Comparison of ENCODE assay signal across 8 mouse cellular contexts in the genomic region with DNA sequence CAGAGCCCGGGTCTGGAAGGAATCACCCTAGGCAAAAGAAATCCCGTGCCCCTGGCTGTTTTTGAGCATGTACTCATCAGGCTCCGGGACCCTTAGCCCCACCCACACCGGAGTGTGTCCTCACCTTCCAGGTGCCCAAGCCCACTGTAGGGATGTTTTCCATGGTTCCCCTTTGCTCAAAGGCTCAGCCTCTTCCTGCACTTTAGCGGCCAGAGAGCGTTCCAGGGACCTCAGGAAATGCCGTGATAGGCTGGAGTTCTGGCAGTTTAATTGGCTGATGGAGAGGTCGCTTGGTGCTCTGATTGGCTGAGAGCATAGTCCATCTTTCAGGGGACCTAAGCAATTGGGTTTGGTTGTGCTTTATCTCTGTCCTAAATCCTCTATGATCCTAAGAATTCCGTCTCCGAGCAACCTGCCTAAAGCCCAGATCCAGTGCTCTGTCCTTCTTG. TPM values are rescaled to one million over a fixed set of nuclear protein-coding genes. Genes with fewer than 3 reads are reported as not detected.
A peak's percentile ranks its signal among the peaks of the same experiment; 100 is the strongest.
DNase-seq lines count a peak whose midpoint lies in the region; ATAC-seq and TF ChIP-seq lines count a peak whose summit lies in the region.

A gene (minus strand): TSS at position 214 of the 449 bp plus-strand sequence.

- ATAC-seq in heart, embryonic 11.5 days (replicated peaks; ENCODE audit: insufficient number of reproducible peaks, low FRiP score, low TSS enrichment), result peak; percentile 99
- ATAC-seq in kidney, embryonic 16.5 days (ENCODE audit: low FRiP score, low TSS enrichment), result peak; percentile 100

- H3K4me3 ChIP-seq in C2C12 (ENCODE audit: insufficient read depth, poor library complexity, severe bottlenecking), result peak within 1 kb of the TSS; percentile 47
- peak within 1 kb of the TSS; percentile 66 for H3K4me3 ChIP-seq in erythroblast, embryonic 14.5 days (replicated peaks)
- peak within 1 kb of the TSS; percentile 65 for H3K4me3 ChIP-seq in heart, embryonic 11.5 days (ENCODE audit: low read depth, low read length)
- H3K4me3 ChIP-seq in kidney, embryonic 16.5 days (ENCODE audit: low read length), result peak within 1 kb of the TSS; percentile 72
- H3K4me3 ChIP-seq in liver, adult 2 months (ENCODE audit: insufficient read depth, low read depth, low read length), result peak within 1 kb of the TSS; percentile 59
- H3K4me3 ChIP-seq in myocyte, result peak within 1 kb of the TSS; percentile 37

- peak within 1 kb of the TSS; percentile 85 for H3K9ac ChIP-seq in heart, embryonic 11.5 days (ENCODE audit: low read depth, low read length)
- H3K9ac ChIP-seq in kidney, embryonic 16.5 days (replicated peaks; ENCODE audit: low read length), result peak within 1 kb of the TSS; percentile 76
- H3K9ac ChIP-seq in liver, adult 2 months (ENCODE audit: low read depth, low read length), result peak within 1 kb of the TSS; percentile 80

- WGBS in heart, embryonic 11.5 days (ENCODE audit: insufficient replicate concordance), result 3% methylated on average over 10 of the region's 10 CpGs
- 4% methylated on average over 10 of the region's 10 CpGs for WGBS in kidney, embryonic 16.5 days
- 11% methylated on average over 10 of the region's 10 CpGs for WGBS in liver, adult 2 months

- no peaks in the 10 kb centered on the region for H3K9me3 ChIP-seq in erythroblast, embryonic 14.5 days (ENCODE audit: control insufficient read depth, low read length)
- no peaks in the 10 kb centered on the region for H3K9me3 ChIP-seq in heart, embryonic 11.5 days (replicated peaks; ENCODE audit: control insufficient read depth, low read length)
- no peaks in the 10 kb centered on the region for H3K9me3 ChIP-seq in kidney, embryonic 16.5 days (ENCODE audit: low read length)

- 0 out of 2 replicates have a peak, but pooled peaks have one; percentile 26 for TF ChIP-seq POLR2A in brain, embryonic 14.5 days (IDR thresholded peaks at IDR 0.05; ENCODE audit: borderline replicate concordance, extremely low read depth, insufficient read depth, insufficient read length, poor library complexity, severe bottlenecking)
- peak; percentile 66; the same call in 1 of the 2 replicates for TF ChIP-seq POLR2A in liver, adult 2 months (IDR thresholded peaks at IDR 0.05; ENCODE audit: extremely low read depth, insufficient read depth, low read length)
- peak; percentile 55 for TF ChIP-seq POLR2A in myocyte (IDR thresholded peaks at IDR 0.05; ENCODE audit: insufficient read length, low read depth)

- H3K79me2 ChIP-seq in C2C12 (ENCODE audit: control insufficient read depth, insufficient read depth), result peaks cover 7% of the 10 kb centered on the region
- H3K79me2 ChIP-seq in liver, adult 2 months (ENCODE audit: control insufficient read depth, insufficient read depth, low read length), result no peaks in the 10 kb centered on the region
- no peaks in the 10 kb centered on the region for H3K79me2 ChIP-seq in myocyte (ENCODE audit: control insufficient read depth, insufficient read depth)

- peaks cover 1% of the 10 kb centered on the region for H3K4me1 ChIP-seq in erythroblast, embryonic 14.5 days (ENCODE audit: control insufficient read depth)
- no peaks in the 10 kb centered on the region for H3K4me1 ChIP-seq in heart, embryonic 11.5 days (ENCODE audit: control insufficient read depth, insufficient read depth, low read length)
- no peaks in the 10 kb centered on the region for H3K4me1 ChIP-seq in kidney, embryonic 16.5 days (ENCODE audit: insufficient read depth, low read length)
- H3K4me1 ChIP-seq in liver, adult 2 months (ENCODE audit: control insufficient read depth, insufficient read depth, low read length), result peaks cover 8% of the 10 kb centered on the region; the same call in 1 of the 2 replicates

- no peak within 1 kb of the TSS; the same call in 1 of the 2 replicates for H3K27ac ChIP-seq in heart, embryonic 11.5 days (ENCODE audit: low read depth, low read length)
- peak within 1 kb of the TSS; percentile 84 for H3K27ac ChIP-seq in kidney, embryonic 16.5 days (ENCODE audit: low read length)
- H3K27ac ChIP-seq in liver, adult 2 months (replicated peaks; ENCODE audit: insufficient read depth, low read depth, low read length), result peak within 1 kb of the TSS; percentile 72

- H3K36me3 ChIP-seq in C2C12 (ENCODE audit: control insufficient read depth, insufficient read depth) (no peaks in the 10 kb centered on the region), myocyte (ENCODE audit: control insufficient read depth, insufficient read depth) (no peaks in the 10 kb centered on the region)
- no peaks in the 10 kb centered on the region for H3K36me3 ChIP-seq in erythroblast, embryonic 14.5 days (ENCODE audit: control insufficient read depth)
- H3K36me3 ChIP-seq in heart, embryonic 11.5 days (ENCODE audit: control insufficient read depth, insufficient read depth, low read length), result no peaks in the 10 kb centered on the region
- peaks cover 3% of the 10 kb centered on the region; the same call in 1 of the 2 replicates for H3K36me3 ChIP-seq in kidney, embryonic 16.5 days (ENCODE audit: insufficient read depth, low read length)
- no peaks in the 10 kb centered on the region for H3K36me3 ChIP-seq in liver, adult 2 months (ENCODE audit: control insufficient read depth, insufficient read depth, low read length)
- no peaks in the 10 kb centered on the region for H3K36me3 ChIP-seq in splenic B cell, adult 2 months (ENCODE audit: control insufficient read depth, insufficient read depth, low read length, poor library complexity, severe bottlenecking)

- no peak for TF ChIP-seq CTCF in C2C12 (IDR thresholded peaks at IDR 0.05; ENCODE audit: control insufficient read depth, insufficient read depth, insufficient read length)
- TF ChIP-seq CTCF in brain, embryonic 14.5 days (IDR thresholded peaks at IDR 0.05; ENCODE audit: borderline replicate concordance, extremely low read depth, insufficient read depth, insufficient read length), result no peak
- TF ChIP-seq CTCF in liver, adult 2 months (IDR thresholded peaks at IDR 0.05; ENCODE audit: low read depth, low read length), result no peak

- peak; percentile 98 for DNase-seq in brain, embryonic 14.5 days (ENCODE audit: low read depth)
- peak; percentile 98 for DNase-seq in liver, adult 2 months (ENCODE audit: extremely low read depth, low read depth, low spot score)
- peak; percentile 64 for DNase-seq in splenic B cell, adult 2 months (ENCODE audit: low read depth, low spot score)

- H3K79me3 ChIP-seq in C2C12 (ENCODE audit: low read depth), result peaks cover 1% of the 10 kb centered on the region

- H3K4me2 ChIP-seq in heart, embryonic 11.5 days, result peak within 1 kb of the TSS; percentile 73
- H3K4me2 ChIP-seq in kidney, embryonic 16.5 days (replicated peaks; ENCODE audit: low read depth, low read length), result peak within 1 kb of the TSS; percentile 62
- peak within 1 kb of the TSS; percentile 77 for H3K4me2 ChIP-seq in myocyte (ENCODE audit: low read depth)

- H3ac ChIP-seq in C2C12 (ENCODE audit: control insufficient read depth, insufficient read length, low read depth) (peak within 1 kb of the TSS; percentile 70), myocyte (ENCODE audit: control insufficient read depth, insufficient read length) (no peak within 1 kb of the TSS)

- no peaks in the 10 kb centered on the region for H3K27me3 ChIP-seq in C2C12 (ENCODE audit: control insufficient read depth, insufficient read depth, insufficient read length)
- no peaks in the 10 kb centered on the region for H3K27me3 ChIP-seq in erythroblast, embryonic 14.5 days (ENCODE audit: control insufficient read depth)
- no peaks in the 10 kb centered on the region for H3K27me3 ChIP-seq in heart, embryonic 11.5 days (ENCODE audit: control insufficient read depth, insufficient read depth, low read length)
- no peaks in the 10 kb centered on the region for H3K27me3 ChIP-seq in kidney, embryonic 16.5 days (ENCODE audit: insufficient read depth, low read length)
- H3K27me3 ChIP-seq in liver, adult 2 months (ENCODE audit: control insufficient read depth, insufficient read depth, low read length), result no peaks in the 10 kb centered on the region
- H3K27me3 ChIP-seq in myocyte (ENCODE audit: control insufficient read depth, insufficient read depth, insufficient read length), result no peaks in the 10 kb centered on the region
- no peaks in the 10 kb centered on the region for H3K27me3 ChIP-seq in splenic B cell, adult 2 months (ENCODE audit: control insufficient read depth, insufficient read depth, low read length, poor library complexity, severe bottlenecking)

TF ChIP-seq in C2C12, 6 proteins besides CTCF, POLR2A, EP300 and RAD21:
- TF ChIP-seq MAX (IDR thresholded peaks at IDR 0.05) (no peak), FOSL1 (IDR thresholded peaks at IDR 0.05; ENCODE audit: insufficient read depth, low read length, poor library complexity, severe bottlenecking) (no peak), USF1 (IDR thresholded peaks at IDR 0.05; ENCODE audit: low read depth) (no peak), CEBPB (IDR thresholded peaks at IDR 0.05; ENCODE audit: low read depth) (no peak), MYOD1 (IDR thresholded peaks at IDR 0.05; ENCODE audit: control insufficient read depth, insufficient read length, low read depth) (no peak), MYOG (IDR thresholded peaks at IDR 0.05; ENCODE audit: control insufficient read depth, extremely low read depth, insufficient read length) (no peak)

TF ChIP-seq in myocyte, 11 proteins besides CTCF, POLR2A, EP300 and RAD21:
- TF ChIP-seq MYOD1 (IDR thresholded peaks at IDR 0.05; ENCODE audit: control insufficient read depth in 1 of 3, insufficient read length in 2 of 3, low read depth in 2 of 3) (no peak), POLR2AphosphoS2 (IDR thresholded peaks at IDR 0.05; ENCODE audit: insufficient read length, low read depth) (peak; percentile 55), SRF (IDR thresholded peaks at IDR 0.05; ENCODE audit: control insufficient read depth, insufficient read length, low read depth) (peak; percentile 11), MYOG (IDR thresholded peaks at IDR 0.05; ENCODE audit: control insufficient read depth in 1 of 3, insufficient read depth in 1 of 3, insufficient read length in 2 of 3, low read depth in 2 of 3) (no peak)

RNA-seq across cellular contexts. Expression of the gene that starts here (rescaled TPM):
- polyA plus RNA-seq in C2C12 (2012; fragmentation: generic; extraction: Trizol) (7.8 TPM), myocyte (2012; fragmentation: generic; extraction: Trizol) (11.4 TPM)
- 18.0 and 19.8 TPM in 2 replicates for polyA plus RNA-seq in brain, embryonic 14.5 days (2012; rRNA removed)
- 0.01 and 0.04 TPM in 2 replicates for polyA plus RNA-seq in erythroblast, embryonic 14.5 days (2012)
- polyA plus RNA-seq in heart, embryonic 11.5 days (2014; fragmentation: Nextera tagmentation; extraction: Ambion mirVana), result 38.4 and 39.9 TPM in 2 replicates
- polyA plus RNA-seq in kidney, embryonic 16.5 days (2015; fragmentation: Nextera tagmentation; extraction: Ambion mirVana), result 47.7 and 53.3 TPM in 2 replicates
- 17.7 and 22.8 TPM in 2 replicates for total RNA-seq in liver, adult 2 months (2014; rRNA removed)
- 9.1 and 11.1 TPM in 2 replicates for polyA plus RNA-seq in liver, adult 2 months (2012; rRNA removed)
